Mouse (Mus musculus): ENCODE measurements around the gene Serpine1. TPM values are rescaled to one million over a fixed set of nuclear protein-coding genes. Genes with fewer than 3 reads are reported as not detected.

Gene Serpine1
- polyA plus RNA-seq, 1 experiment = not detected

GRCm38 (mm10) chr5:137039453-137039852, 32.6 kb downstream of the Serpine1 start:
- H3K4me1 ChIP-seq (ENCODE audit: control insufficient read depth) = peaks cover 4% of the 10 kb centered on the region
- H3K36me3 ChIP-seq (ENCODE audit: control insufficient read depth) = peaks cover 82% of the 10 kb centered on the region

GRCm38 (mm10) chr5:137036211-137036610, 35.9 kb downstream of the Serpine1 start:
- H3K9me3 ChIP-seq (ENCODE audit: control insufficient read depth, low read length) = peaks cover 9% of the 10 kb centered on the region
- no peak overlapping the region for H3K4me3 ChIP-seq (replicated peaks)
- peaks cover 28% of the 10 kb centered on the region for H3K27me3 ChIP-seq (ENCODE audit: control insufficient read depth)
- peaks cover 27% of the 10 kb centered on the region for H3K4me1 ChIP-seq (ENCODE audit: control insufficient read depth)
- TF ChIP-seq GATA1 (IDR thresholded peaks at IDR 0.05; ENCODE audit: low read length) (no peak), TAL1 (IDR thresholded peaks at IDR 0.05; ENCODE audit: low read length) (no peak)
- H3K36me3 ChIP-seq (ENCODE audit: control insufficient read depth) = peaks cover 59% of the 10 kb centered on the region

More at GRCm38 (mm10) chr5:137039453-137039852, 32.6 kb downstream of the Serpine1 start:
- H3K27me3 ChIP-seq (ENCODE audit: control insufficient read depth) = no peaks in the 10 kb centered on the region
- no peak for TF ChIP-seq GATA1 (IDR thresholded peaks at IDR 0.05; ENCODE audit: low read length)
- TF ChIP-seq TAL1 (IDR thresholded peaks at IDR 0.05; ENCODE audit: low read length) = no peak
- H3K4me3 ChIP-seq (replicated peaks) = no peak overlapping the region
- H3K9me3 ChIP-seq (ENCODE audit: control insufficient read depth, low read length) = no peaks in the 10 kb centered on the region

GRCm38 (mm10) chr5:137032641-137033074, 39.4 kb downstream of the Serpine1 start:
- TF ChIP-seq TAL1 (IDR thresholded peaks at IDR 0.05; ENCODE audit: low read length) (no peak), GATA1 (IDR thresholded peaks at IDR 0.05; ENCODE audit: low read length) (no peak)
- peaks cover 26% of the 10 kb centered on the region for H3K36me3 ChIP-seq (ENCODE audit: control insufficient read depth)
- H3K4me3 ChIP-seq (replicated peaks) = peak overlapping the region; percentile 64
- H3K9me3 ChIP-seq (ENCODE audit: control insufficient read depth, low read length) = peaks cover 24% of the 10 kb centered on the region
- H3K4me1 ChIP-seq (ENCODE audit: control insufficient read depth) = peaks cover 48% of the 10 kb centered on the region
- peaks cover 63% of the 10 kb centered on the region for H3K27me3 ChIP-seq (ENCODE audit: control insufficient read depth)

- Histone ChIP-seq H3K4me3 (replicated peaks) (peak overlapping the region; percentile 64), H3K4me1 (ENCODE audit: control insufficient read depth) (peaks cover 48% of the 10 kb centered on the region), H3K36me3 (ENCODE audit: control insufficient read depth) (peaks cover 20% of the 10 kb centered on the region), H3K9me3 (ENCODE audit: control insufficient read depth, low read length) (peaks cover 24% of the 10 kb centered on the region), H3K27me3 (ENCODE audit: control insufficient read depth) (peaks cover 70% of the 10 kb centered on the region)
- TF ChIP-seq TAL1 (IDR thresholded peaks at IDR 0.05; ENCODE audit: low read length) = no peak
- TF ChIP-seq GATA1 (IDR thresholded peaks at IDR 0.05; ENCODE audit: low read length) = no peak
These were observed 40.0 kb downstream of the Serpine1 start for GRCm38 (mm10) chr5:137032033-137032421.

DNA sequence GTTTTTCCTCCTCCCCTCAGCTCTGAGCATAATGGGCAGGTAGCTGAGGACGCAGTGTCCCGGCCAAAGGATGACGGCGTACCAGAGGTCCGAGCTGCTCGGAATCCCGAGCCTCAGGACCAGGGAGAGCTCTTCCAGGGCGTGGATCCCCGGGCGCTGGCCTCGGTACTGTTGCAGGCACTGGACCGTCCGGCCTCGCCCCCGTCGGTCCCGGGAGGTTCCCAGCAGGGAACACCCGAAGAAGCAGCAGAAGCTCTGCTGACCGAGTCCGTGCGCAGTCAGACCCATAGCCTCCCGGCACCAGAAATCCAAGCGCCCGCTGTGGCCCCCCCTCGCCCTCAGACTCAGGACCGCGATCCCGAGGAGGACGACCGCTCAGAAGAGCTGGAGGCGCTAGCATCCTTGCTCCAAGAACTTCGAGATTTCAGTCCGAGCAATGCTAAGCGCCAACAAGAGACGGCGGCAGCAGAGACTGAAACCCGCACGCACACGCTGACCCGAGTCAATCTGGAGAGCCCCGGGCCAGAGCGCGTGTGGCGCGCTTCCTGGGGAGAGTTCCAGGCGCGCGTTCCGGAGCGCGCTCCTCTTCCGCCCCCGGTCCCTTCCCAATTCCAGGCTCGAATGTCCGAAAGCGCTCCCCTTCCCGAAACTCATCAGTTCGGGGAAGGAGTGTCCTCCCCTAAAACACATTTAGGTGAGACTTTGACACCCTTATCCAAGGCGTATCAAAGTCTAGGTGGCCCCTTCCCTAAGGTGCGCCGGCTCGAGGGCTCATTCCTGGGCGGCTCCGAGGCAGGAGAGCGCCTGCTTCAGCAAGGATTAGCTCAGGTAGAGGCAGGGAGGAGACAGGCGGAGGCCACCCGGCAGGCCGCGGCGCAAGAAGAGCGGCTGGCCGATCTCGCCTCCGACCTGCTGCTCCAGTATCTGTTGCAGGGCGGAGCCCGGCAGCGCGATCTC, 40.7 kb downstream of the Serpine1 start:
- peaks cover 24% of the 10 kb centered on the region for H3K9me3 ChIP-seq (ENCODE audit: control insufficient read depth, low read length)
- TF ChIP-seq TAL1 (IDR thresholded peaks at IDR 0.05; ENCODE audit: low read length) = no peak
- no peak for TF ChIP-seq GATA1 (IDR thresholded peaks at IDR 0.05; ENCODE audit: low read length)
- peaks cover 48% of the 10 kb centered on the region for H3K4me1 ChIP-seq (ENCODE audit: control insufficient read depth)
- H3K4me3 ChIP-seq (replicated peaks) = peak overlapping the region; percentile 64
- H3K27me3 ChIP-seq (ENCODE audit: control insufficient read depth) = peaks cover 76% of the 10 kb centered on the region
- H3K36me3 ChIP-seq (ENCODE audit: control insufficient read depth) = peaks cover 13% of the 10 kb centered on the region

DNA sequence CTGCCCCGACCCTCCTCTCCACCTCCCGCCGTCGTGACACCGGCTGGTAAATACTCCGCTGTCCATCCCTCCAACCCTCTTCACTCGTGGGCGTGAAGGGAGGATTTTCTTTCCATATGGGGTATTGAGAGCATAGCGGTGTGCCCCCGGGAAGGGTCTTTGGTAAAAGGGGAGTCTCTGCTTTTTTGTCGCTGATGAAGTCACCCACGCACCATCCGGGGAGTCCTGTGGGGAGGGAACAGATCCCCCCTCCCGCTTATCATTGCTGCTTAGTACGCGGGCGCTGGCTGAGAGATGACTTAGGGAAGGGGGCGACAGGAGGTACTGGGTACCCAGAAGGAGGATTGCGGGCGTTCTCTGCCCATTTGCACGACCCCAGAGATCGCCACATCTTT, 41.7 kb downstream of the Serpine1 start:
- Histone ChIP-seq H3K4me1 (ENCODE audit: control insufficient read depth) (peaks cover 48% of the 10 kb centered on the region), H3K36me3 (ENCODE audit: control insufficient read depth) (peaks cover 4% of the 10 kb centered on the region), H3K27me3 (ENCODE audit: control insufficient read depth) (peaks cover 86% of the 10 kb centered on the region), H3K9me3 (ENCODE audit: control insufficient read depth, low read length) (peaks cover 24% of the 10 kb centered on the region), H3K4me3 (replicated peaks) (peak overlapping the region; percentile 24)
- no peak for TF ChIP-seq TAL1 (IDR thresholded peaks at IDR 0.05; ENCODE audit: low read length)

GRCm38 (mm10) chr5:137029643-137030415, 42.2 kb downstream of the Serpine1 start:
- Histone ChIP-seq H3K4me1 (ENCODE audit: control insufficient read depth) (peaks cover 53% of the 10 kb centered on the region), H3K36me3 (ENCODE audit: control insufficient read depth) (peaks cover under 1% of the 10 kb centered on the region; the same call in 1 of the 2 replicates), H3K4me3 (replicated peaks) (peak overlapping the region; percentile 24), H3K9me3 (ENCODE audit: control insufficient read depth, low read length) (peaks cover 24% of the 10 kb centered on the region), H3K27me3 (ENCODE audit: control insufficient read depth) (peaks cover 92% of the 10 kb centered on the region)
- TF ChIP-seq GATA1 (IDR thresholded peaks at IDR 0.05; ENCODE audit: low read length) (no peak), TAL1 (IDR thresholded peaks at IDR 0.05; ENCODE audit: low read length) (no peak)

DNA sequence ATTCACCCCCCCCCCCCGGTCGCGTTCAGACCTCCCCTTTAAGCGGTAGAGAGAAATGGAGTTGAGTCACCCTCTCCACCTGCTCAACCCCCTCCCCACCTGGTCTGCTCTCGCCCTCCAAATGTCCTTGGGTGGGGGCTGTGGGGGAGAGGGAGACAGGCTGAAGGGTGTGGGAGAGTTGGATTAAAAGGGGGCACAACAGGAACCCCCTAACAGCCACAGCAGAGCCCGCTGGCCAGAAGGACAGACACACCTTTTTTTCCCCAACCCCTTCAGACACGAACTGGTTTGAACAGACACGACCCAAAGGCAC, 42.8 kb downstream of the Serpine1 start:
- TF ChIP-seq GATA1 (IDR thresholded peaks at IDR 0.05; ENCODE audit: low read length) (no peak), TAL1 (IDR thresholded peaks at IDR 0.05; ENCODE audit: low read length) (no peak)
- peaks cover 50% of the 10 kb centered on the region for H3K4me1 ChIP-seq (ENCODE audit: control insufficient read depth)
- H3K36me3 ChIP-seq (ENCODE audit: control insufficient read depth) = no peaks in the 10 kb centered on the region
- H3K27me3 ChIP-seq (ENCODE audit: control insufficient read depth) = peaks cover 98% of the 10 kb centered on the region
- peaks cover 24% of the 10 kb centered on the region for H3K9me3 ChIP-seq (ENCODE audit: control insufficient read depth, low read length)
- no peak overlapping the region for H3K4me3 ChIP-seq (replicated peaks)

Measured in erythroblast, embryonic 14.5 days (primary cell).